Mouse (Mus musculus) small intestine, adult 2 months (tissue): Measurements from ENCODE around the gene Adssl1.

ENCODE experiments used
- CTCF ChIP-seq: fragments of 200-500 bp; IDR thresholded peaks from 2 replicates; pipeline ENCODE4 v1.5.1; 2012; ENCODE audit warnings: low read depth, mild to moderate bottlenecking, control low read depth, inconsistent platforms, low read length, moderate library complexity, mixed read lengths; ENCODE audit not compliant: insufficient replicate concordance, insufficient read length; ENCODE audit errors: extremely low read depth
- POLR2A ChIP-seq: fragments of 200-500 bp; IDR thresholded peaks from 2 replicates; pipeline ENCODE4 v1.6.1; 2012; ENCODE audit warnings: low read depth, mild to moderate bottlenecking, control low read depth, inconsistent platforms, low read length, moderate library complexity

GRCm38 (mm10) chr12:112596454-112596853 is 23.4 kb upstream of the Adssl1 start:
- no peak for TF ChIP-seq POLR2A
- TF ChIP-seq CTCF: no peak
